Mouse (Mus musculus) MEL (cell line): ENCODE measurements around the gene Rbm47.

Experiments
- CTCF ChIP-seq, 3 experiments: IDR thresholded peaks in 2 of 3; conservative IDR thresholded peaks in 1 of 3; 2 replicates each; pipeline ENCODE4 v1.5.1; 2011 to 2012; ENCODE audit warnings: low read length in 3 of 3, low read depth in 2 of 3, mild to moderate bottlenecking in 2 of 3, improper control_type of control experiment in 1 of 3, inconsistent platforms in 1 of 3, mixed read lengths in 1 of 3, moderate library complexity in 1 of 3; ENCODE audit not compliant: control insufficient read depth in 1 of 3, insufficient read depth in 1 of 3, poor library complexity in 1 of 3, severe bottlenecking in 1 of 3
- EP300 ChIP-seq, 2 experiments: IDR thresholded peaks; 2 replicates each; pipeline ENCODE4 v1.6.1; 2011; ENCODE audit warnings: improper control_type of control experiment in 2 of 2, low read length in 2 of 2, low read depth in 1 of 2, mild to moderate bottlenecking in 1 of 2
- GABPA ChIP-seq: IDR thresholded peaks from 2 replicates; pipeline ENCODE4 v1.6.1; 2012; ENCODE audit warnings: low read depth, mild to moderate bottlenecking, inconsistent platforms, low read length, improper control_type of control experiment, moderate library complexity
- GATA1 ChIP-seq: IDR thresholded peaks from 2 replicates; pipeline ENCODE4 v1.6.1; 2011; ENCODE audit warnings: low read depth, low read length, improper control_type of control experiment
- MEF2A ChIP-seq: IDR thresholded peaks from 2 replicates; pipeline ENCODE4 v1.6.1; 2014; ENCODE audit warnings: low read depth, mild to moderate bottlenecking, inconsistent platforms, low read length, improper control_type of control experiment; ENCODE audit not compliant: poor library complexity, insufficient replicate concordance, severe bottlenecking; ENCODE audit errors: extremely low read depth
- POLR2A ChIP-seq, 2 experiments: IDR thresholded peaks; 2 replicates each; pipeline ENCODE4 v1.6.1; 2011 to 2012; ENCODE audit warnings: low read length in 2 of 2, mild to moderate bottlenecking in 2 of 2, control low read depth in 1 of 2, improper control_type of control experiment in 1 of 2, low read depth in 1 of 2, moderate library complexity in 1 of 2; ENCODE audit not compliant: control insufficient read depth in 1 of 2, insufficient read depth in 1 of 2, poor library complexity in 1 of 2
- SMC3 ChIP-seq: IDR thresholded peaks from 2 replicates; pipeline ENCODE4 v1.6.1; 2011; ENCODE audit warnings: low read depth, low read length, improper control_type of control experiment
- TAL1 ChIP-seq: IDR thresholded peaks from 2 replicates; pipeline ENCODE4 v1.6.1; 2012; ENCODE audit warnings: mild to moderate bottlenecking, inconsistent platforms, low read length, moderate library complexity, mixed read lengths
- UBTF ChIP-seq: IDR thresholded peaks from 2 replicates; pipeline ENCODE4 v1.6.1; 2012; ENCODE audit warnings: low read depth, mild to moderate bottlenecking, inconsistent platforms, low read length, improper control_type of control experiment, moderate library complexity, borderline replicate concordance; ENCODE audit not compliant: insufficient read depth
- USF1 ChIP-seq: IDR thresholded peaks from 2 replicates; pipeline ENCODE4 v1.6.1; 2014; ENCODE audit warnings: low read depth, mild to moderate bottlenecking, inconsistent platforms, low read length, improper control_type of control experiment, moderate library complexity
- ZC3H11A ChIP-seq: IDR thresholded peaks from 2 replicates; pipeline ENCODE4 v1.6.1; 2012; ENCODE audit warnings: low read depth, mild to moderate bottlenecking, inconsistent platforms, low read length, improper control_type of control experiment
- ZNF384 ChIP-seq: IDR thresholded peaks from 2 replicates; pipeline ENCODE4 v1.6.1; 2012; ENCODE audit warnings: low read depth, mild to moderate bottlenecking, inconsistent platforms, low read length, improper control_type of control experiment

DNA sequence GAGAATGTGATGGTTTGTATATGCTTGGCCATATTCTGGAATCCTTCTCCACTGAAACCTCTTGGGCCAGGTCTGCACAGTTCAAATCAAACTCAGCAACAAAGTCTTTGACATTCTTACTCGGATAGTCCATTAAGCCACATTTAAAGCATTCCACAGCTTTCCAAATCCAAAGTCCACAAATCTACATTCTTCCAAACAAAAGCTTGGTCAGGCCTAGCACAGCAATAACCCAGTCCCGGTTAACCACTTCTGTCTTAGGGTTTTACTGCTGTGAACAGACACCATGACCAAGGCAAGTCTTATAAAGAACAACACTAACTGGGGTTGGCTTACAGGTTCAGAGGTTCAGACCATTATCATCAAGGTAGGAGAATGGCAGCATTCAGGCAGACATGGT is 133.1 kb downstream of the Rbm47 start:
- TF ChIP-seq POLR2A (IDR thresholded peaks at IDR 0.05; ENCODE audit: control insufficient read depth in 1 of 2, insufficient read depth in 1 of 2, low read depth in 1 of 2, low read length in 2 of 2, poor library complexity in 1 of 2) (no peak), ZNF384 (no peak), MEF2A (no peak), CTCF (IDR thresholded peaks at IDR 0.05 in 2 of 3, conservative IDR thresholded peaks at IDR 0.05 in 1 of 3; ENCODE audit: control insufficient read depth in 1 of 3, insufficient read depth in 1 of 3, low read depth in 2 of 3, low read length in 3 of 3, poor library complexity in 1 of 3, severe bottlenecking in 1 of 3) (no peak), EP300 (IDR thresholded peaks at IDR 0.05; ENCODE audit: low read depth in 1 of 2, low read length in 2 of 2) (no peak), USF1 (no peak), TAL1 (no peak), GATA1 (no peak), UBTF (no peak), ZC3H11A (no peak), GABPA (no peak), SMC3 (no peak)
